Mouse (Mus musculus) common myeloid progenitor, adult 5-6 weeks (primary cell): ENCODE measurements at regions not wholly inside any gene's neighbourhood (a gene's known extent, or its start where the extent isn't known, plus 50 kb on each side); places are given as distances from the start of the nearest gene placed in this dataset.

Experiments
- ATAC-seq: replicated peaks from 2 replicates; pipeline ENCODE4 v1.8.0; 2016; ENCODE audit warnings: low read depth, mild to moderate bottlenecking, moderate TSS enrichment, inconsistent platforms; ENCODE audit not compliant: poor library complexity, severe bottlenecking

- 0 out of 2 replicates have a peak, but pooled peaks have one; percentile 18 for ATAC-seq
Measured at GRCm38 (mm10) chr13:64007688-64008087, 81.3 kb downstream of the Hsd17b3 start.

- no peak for ATAC-seq
Measured at GRCm38 (mm10) chr13:64002945-64003459, 86.0 kb downstream of the Hsd17b3 start.

- no peak for ATAC-seq
Measured at GRCm38 (mm10) chr13:64000303-64000702, 88.7 kb downstream of the Hsd17b3 start.

GRCm38 (mm10) chr13:63998647-63999046, 90.4 kb downstream of the Hsd17b3 start:
- no peak for ATAC-seq

- ATAC-seq, result no peak
Measured at GRCm38 (mm10) chr13:63993857-63994477, 95.1 kb downstream of the Hsd17b3 start.

GRCm38 (mm10) chr13:63992989-63993388, 96.0 kb downstream of the Hsd17b3 start:
- no peak for ATAC-seq

GRCm38 (mm10) chr13:63990480-63990958, 98.5 kb downstream of the Hsd17b3 start:
- ATAC-seq, result no peak

- no peak for ATAC-seq
Measured at GRCm38 (mm10) chr13:63989769-63990168, 99.3 kb downstream of the Hsd17b3 start.

GRCm38 (mm10) chr13:63988263-63988662, 100.8 kb downstream of the Hsd17b3 start:
- no peak for ATAC-seq

- ATAC-seq, result no peak
Measured at GRCm38 (mm10) chr13:63986681-63987080, 102.3 kb downstream of the Hsd17b3 start.

GRCm38 (mm10) chr13:63985590-63985989, 103.4 kb downstream of the Hsd17b3 start:
- ATAC-seq, result no peak; the same call in 1 of the 2 replicates

GRCm38 (mm10) chr13:63985086-63985485, 103.9 kb downstream of the Hsd17b3 start:
- no peak for ATAC-seq

GRCm38 (mm10) chr13:63980012-63980691, 108.9 kb downstream of the Hsd17b3 start:
- no peak for ATAC-seq

- no peak for ATAC-seq
Measured at GRCm38 (mm10) chr13:63979581-63979980, 109.4 kb downstream of the Hsd17b3 start.

GRCm38 (mm10) chr13:63969907-63970306, 119.1 kb downstream of the Hsd17b3 start:
- no peak for ATAC-seq

GRCm38 (mm10) chr13:63968623-63969022, 120.4 kb downstream of the Hsd17b3 start:
- ATAC-seq, result no peak

- ATAC-seq, result no peak
Measured at GRCm38 (mm10) chr13:63957098-63957497, 131.9 kb downstream of the Hsd17b3 start.

GRCm38 (mm10) chr13:63954305-63954704, 134.7 kb downstream of the Hsd17b3 start:
- no peak for ATAC-seq

- ATAC-seq, result no peak
Measured at GRCm38 (mm10) chr13:63951922-63952734, 136.9 kb downstream of the Hsd17b3 start.

- ATAC-seq, result no peak
Measured at GRCm38 (mm10) chr13:63951136-63951535, 136.1 kb downstream of the Ercc6l2 start.
